9 mouse cellular contexts compared by ENCODE assay signal in the genomic region with DNA sequence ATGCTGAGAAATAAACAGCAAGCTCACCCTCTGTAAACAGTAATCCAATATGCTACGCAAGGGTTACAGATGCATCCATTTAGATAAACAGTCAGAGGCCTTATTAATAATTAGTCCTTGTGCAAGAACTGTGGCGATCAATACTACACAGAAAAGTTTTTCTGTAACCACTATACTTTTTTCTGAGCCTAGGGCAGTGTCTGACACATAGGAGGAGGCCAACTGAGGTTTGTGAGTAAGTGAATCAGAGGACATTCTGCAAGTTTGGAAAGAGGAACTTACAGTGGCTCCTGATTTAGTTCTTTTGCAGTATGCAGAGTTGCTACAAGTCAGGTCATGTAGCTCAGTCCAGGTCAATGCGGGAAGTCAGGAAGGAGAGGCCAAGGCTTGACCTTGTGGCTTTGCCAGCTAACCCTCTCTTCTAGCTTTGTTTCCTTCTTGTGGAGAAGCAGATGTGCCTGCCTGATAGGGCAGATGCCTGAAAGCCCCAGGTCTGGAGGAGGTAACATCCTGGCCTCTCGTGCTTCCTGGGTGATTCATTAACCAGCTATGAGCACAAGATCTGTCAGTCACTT.
DNase-seq lines count a peak whose midpoint lies in the region; ATAC-seq lines count a peak whose summit lies in the region.
"Had no signal": no experiment of that assay in that cellular context is flagged by ENCODE, and none has a peak within 500 bp of the region (broad histone marks: within the 10 kb centered on the region; RNA-seq: fewer than 3 reads in every experiment).

No protein-coding gene starts in this region.

- H3K9me3 ChIP-seq in hindbrain, embryonic 10.5 days, result no peaks in the 10 kb centered on the region
- no peaks in the 10 kb centered on the region for H3K9me3 ChIP-seq in hindbrain, embryonic 11.5 days (ENCODE audit: control insufficient read depth, low read length)
- no peaks in the 10 kb centered on the region for H3K9me3 ChIP-seq in kidney, embryonic 15.5 days (replicated peaks)
- H3K9me3 ChIP-seq in embryonic facial prominence, embryonic 10.5 days, result no peaks in the 10 kb centered on the region

- 63% methylated on average over 4 of the region's 4 CpGs for WGBS in hindbrain, embryonic 10.5 days
- 59% methylated on average over 4 of the region's 4 CpGs for WGBS in hindbrain, embryonic 11.5 days
- 61% methylated on average over 4 of the region's 4 CpGs for WGBS in kidney, embryonic 15.5 days
- 52% methylated on average over 4 of the region's 4 CpGs for WGBS in embryonic facial prominence, embryonic 10.5 days

- no peaks in the 10 kb centered on the region for H3K36me3 ChIP-seq in hindbrain, embryonic 10.5 days
- H3K36me3 ChIP-seq in hindbrain, embryonic 11.5 days (ENCODE audit: control insufficient read depth, insufficient read depth, low read length), result no peaks in the 10 kb centered on the region
- no peaks in the 10 kb centered on the region for H3K36me3 ChIP-seq in kidney, embryonic 15.5 days
- H3K36me3 ChIP-seq in embryonic facial prominence, embryonic 10.5 days (replicated peaks), result no peaks in the 10 kb centered on the region

- H3K4me3 ChIP-seq in hindbrain, embryonic 10.5 days, result no peak overlapping the region
- no peak overlapping the region for H3K4me3 ChIP-seq in hindbrain, embryonic 11.5 days (ENCODE audit: low read depth, low read length)
- no peak overlapping the region for H3K4me3 ChIP-seq in kidney, embryonic 15.5 days (replicated peaks)
- no peak overlapping the region for H3K4me3 ChIP-seq in embryonic facial prominence, embryonic 10.5 days

- H3K27ac ChIP-seq in hindbrain, embryonic 10.5 days, result no peak overlapping the region
- no peak overlapping the region for H3K27ac ChIP-seq in hindbrain, embryonic 11.5 days (ENCODE audit: low read depth, low read length)
- no peak overlapping the region for H3K27ac ChIP-seq in kidney, embryonic 15.5 days
- no peak overlapping the region for H3K27ac ChIP-seq in embryonic facial prominence, embryonic 10.5 days (replicated peaks)

- ATAC-seq in hindbrain, embryonic 11.5 days (ENCODE audit: low FRiP score), result no peak
- ATAC-seq in kidney, embryonic 15.5 days (replicated peaks; ENCODE audit: low FRiP score), result 0 out of 2 replicates have a peak, but pooled peaks have one; percentile 52
- peak; percentile 78 for ATAC-seq in megakaryocyte progenitor cell, adult 5-6 weeks (replicated peaks; ENCODE audit: poor library complexity)
- ATAC-seq: midbrain, embryonic 16.5 days had no signal

- no peak overlapping the region for H3K4me2 ChIP-seq in hindbrain, embryonic 11.5 days (replicated peaks; ENCODE audit: low read depth, low read length)
- no peak overlapping the region for H3K4me2 ChIP-seq in kidney, embryonic 15.5 days

- H3K9ac ChIP-seq in hindbrain, embryonic 11.5 days (ENCODE audit: low read depth, low read length), result no peak overlapping the region
- no peak overlapping the region for H3K9ac ChIP-seq in kidney, embryonic 15.5 days

- no peaks in the 10 kb centered on the region for H3K4me1 ChIP-seq in hindbrain, embryonic 10.5 days (replicated peaks)
- no peaks in the 10 kb centered on the region for H3K4me1 ChIP-seq in hindbrain, embryonic 11.5 days (replicated peaks; ENCODE audit: control insufficient read depth, insufficient read depth, low read length)
- no peaks in the 10 kb centered on the region for H3K4me1 ChIP-seq in kidney, embryonic 15.5 days
- H3K4me1 ChIP-seq in embryonic facial prominence, embryonic 10.5 days, result no peaks in the 10 kb centered on the region

- peak; percentile 1 for DNase-seq in hindbrain, embryonic 10.5 days (ENCODE audit: low spot score)
- no peak for DNase-seq in hindbrain, embryonic 11.5 days (ENCODE audit: low spot score)
- DNase-seq in NIH3T3 (ENCODE audit: low read depth), result peak; percentile 41
- no peak for DNase-seq in embryonic facial prominence, embryonic 10.5 days (ENCODE audit: low spot score)
- no peak for DNase-seq in urinary bladder, postnatal 4 days (ENCODE audit: low spot score in 2 of 2)
- DNase-seq in cerebellum, adult 11-12 months, result no peak

- H3K27me3 ChIP-seq in hindbrain, embryonic 10.5 days (ENCODE audit: insufficient read depth, poor library complexity, severe bottlenecking), result peaks cover 52% of the 10 kb centered on the region
- peaks cover 3% of the 10 kb centered on the region; the same call in 1 of the 2 replicates for H3K27me3 ChIP-seq in hindbrain, embryonic 11.5 days (ENCODE audit: control insufficient read depth, insufficient read depth, low read length)
- peaks cover 30% of the 10 kb centered on the region for H3K27me3 ChIP-seq in kidney, embryonic 15.5 days
- H3K27me3 ChIP-seq in embryonic facial prominence, embryonic 10.5 days (replicated peaks; ENCODE audit: low read depth, poor library complexity, severe bottlenecking), result peaks cover 75% of the 10 kb centered on the region

Comparison
In these comparisons a context has a peak if more than half of its experiments do, and no peak if none do; other contexts are left out.
1. DNase-seq: peak in hindbrain, embryonic 10.5 days (single experiment) and NIH3T3 (single experiment); none in hindbrain, embryonic 11.5 days (single experiment), embryonic facial prominence, embryonic 10.5 days (single experiment), urinary bladder, postnatal 4 days (0 of 2) and cerebellum, adult 11-12 months (single experiment).